Comparison of ENCODE assay signal across 8 mouse cellular contexts in the genomic region with DNA sequence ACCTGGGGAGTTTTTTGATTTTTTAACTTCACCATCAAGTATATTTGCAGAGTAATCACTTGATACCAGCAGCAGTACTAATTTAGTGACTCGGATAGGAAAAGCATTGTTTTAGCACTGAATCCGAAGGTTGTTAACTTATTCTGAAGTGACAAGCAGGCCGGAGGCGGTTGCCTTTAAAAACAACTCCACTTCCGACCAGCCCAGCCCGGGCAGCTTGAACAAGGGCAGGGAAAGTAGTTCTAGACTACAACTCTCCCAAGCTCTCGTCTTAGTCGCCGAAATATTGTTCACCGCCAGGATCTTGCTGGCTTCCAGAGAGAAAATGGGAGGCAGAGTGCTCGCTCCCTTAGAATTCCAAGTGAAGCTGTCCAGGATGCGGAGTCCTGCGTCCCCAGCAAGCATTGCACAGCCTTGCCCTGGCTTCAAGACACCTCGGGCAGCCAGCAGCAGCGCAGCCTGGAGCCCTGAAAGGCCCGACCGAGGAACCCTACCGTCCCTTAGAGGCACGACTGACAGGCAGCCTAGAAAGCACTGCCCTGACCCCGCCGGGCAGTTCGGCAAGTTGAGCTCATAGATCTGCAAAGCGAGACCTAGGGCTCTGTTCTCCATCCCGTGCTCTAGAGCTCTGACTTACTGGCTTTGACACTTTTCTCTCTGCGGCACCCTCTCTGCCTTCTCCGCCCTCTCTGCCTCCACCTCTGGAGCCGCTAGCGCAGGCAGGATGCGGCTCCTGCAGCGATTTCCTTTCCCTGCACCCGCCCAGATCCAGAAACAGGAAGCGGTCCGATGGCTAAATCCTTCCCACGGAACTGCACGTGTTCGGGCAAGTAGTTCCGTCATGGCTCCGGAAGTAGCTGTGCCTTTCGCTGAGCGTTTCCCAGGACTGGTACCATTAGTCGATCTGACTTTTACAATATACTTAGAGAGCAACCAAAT. TPM values are rescaled to one million over a fixed set of nuclear protein-coding genes. Genes with fewer than 3 reads are reported as not detected.
DNase-seq lines count a peak whose midpoint lies in the region; ATAC-seq and TF ChIP-seq lines count a peak whose summit lies in the region.

Gene Klhl20, minus strand, starts transcription at position 786 of the 939 bp plus-strand sequence.

- ATAC-seq in forebrain, embryonic 12.5 days (ENCODE audit: low FRiP score): peak; percentile 96
- ATAC-seq in heart, postnatal 0 days (ENCODE audit: insufficient read depth, low read depth): peak; percentile 95
- peak; percentile 95 for ATAC-seq in liver, embryonic 16.5 days (ENCODE audit: low read depth)
- ATAC-seq in neural tube, embryonic 13.5 days (ENCODE audit: low read depth): peak; percentile 98

- H3K27ac ChIP-seq in forebrain, embryonic 12.5 days: peak within 1 kb of the TSS; percentile 80
- H3K27ac ChIP-seq in heart, postnatal 0 days (ENCODE audit: low read depth): peak within 1 kb of the TSS; percentile 92
- H3K27ac ChIP-seq in liver, embryonic 16.5 days (ENCODE audit: low read length): peak within 1 kb of the TSS; percentile 80
- peak within 1 kb of the TSS; percentile 86 for H3K27ac ChIP-seq in neural tube, embryonic 13.5 days (replicated peaks)
- H3K27ac ChIP-seq in testis, adult 2 months (ENCODE audit: control insufficient read depth, insufficient read depth, low read depth, low read length): peak within 1 kb of the TSS; percentile 37; the same call in 1 of the 2 replicates

- peak; percentile 96 for DNase-seq in c-Kit-positive CD71-positive TER-119-positive erythroid progenitor cells, embryonic 14.5 days (ENCODE audit: low spot score)
- peak; percentile 90 for DNase-seq in heart, postnatal 0 days (ENCODE audit: low spot score)
- DNase-seq in kidney, postnatal 4 days: peak; percentile 96 to 97

- H3K27me3 ChIP-seq in E14TG2a.4 (ENCODE audit: insufficient read depth, low read length): no peaks in the 10 kb centered on the region
- peaks cover 5% of the 10 kb centered on the region; the same call in 1 of the 2 replicates for H3K27me3 ChIP-seq in forebrain, embryonic 12.5 days
- H3K27me3 ChIP-seq in heart, postnatal 0 days (ENCODE audit: control insufficient read depth, insufficient read depth, low read length): no peaks in the 10 kb centered on the region
- no peaks in the 10 kb centered on the region for H3K27me3 ChIP-seq in liver, embryonic 16.5 days (ENCODE audit: control insufficient read depth, insufficient read depth, low read depth, low read length)
- H3K27me3 ChIP-seq in neural tube, embryonic 13.5 days: peaks cover 12% of the 10 kb centered on the region; the same call in 1 of the 2 replicates
- H3K27me3 ChIP-seq in testis, adult 2 months (ENCODE audit: control insufficient read depth, insufficient read depth, low read length): no peaks in the 10 kb centered on the region

- H3K36me3 ChIP-seq in E14TG2a.4 (ENCODE audit: insufficient read depth, low read length): no peaks in the 10 kb centered on the region
- H3K36me3 ChIP-seq in forebrain, embryonic 12.5 days (replicated peaks): peaks cover 5% of the 10 kb centered on the region; the same call in 1 of the 2 replicates
- H3K36me3 ChIP-seq in heart, postnatal 0 days (replicated peaks; ENCODE audit: control insufficient read depth, insufficient read depth, low read length): no peaks in the 10 kb centered on the region
- no peaks in the 10 kb centered on the region for H3K36me3 ChIP-seq in liver, embryonic 16.5 days (ENCODE audit: control insufficient read depth, insufficient read depth)
- peaks cover 5% of the 10 kb centered on the region for H3K36me3 ChIP-seq in neural tube, embryonic 13.5 days
- H3K36me3 ChIP-seq in testis, adult 2 months (ENCODE audit: control insufficient read depth, insufficient read depth, low read length): no peaks in the 10 kb centered on the region

- peak within 1 kb of the TSS; percentile 75 for H3K4me2 ChIP-seq in forebrain, embryonic 12.5 days
- peak within 1 kb of the TSS; percentile 80 for H3K4me2 ChIP-seq in heart, postnatal 0 days (ENCODE audit: low read depth, low read length)
- H3K4me2 ChIP-seq in liver, embryonic 16.5 days (ENCODE audit: low read depth, low read length): peak within 1 kb of the TSS; percentile 75
- peak within 1 kb of the TSS; percentile 93 for H3K4me2 ChIP-seq in neural tube, embryonic 13.5 days

- TF ChIP-seq POLR2A in testis, adult 2 months (IDR thresholded peaks at IDR 0.05; ENCODE audit: control insufficient read depth, low read depth, low read length): peak; percentile 77

- peaks cover 10% of the 10 kb centered on the region for H3K4me1 ChIP-seq in E14TG2a.4 (replicated peaks; ENCODE audit: low read depth, low read length)
- peaks cover 13% of the 10 kb centered on the region for H3K4me1 ChIP-seq in forebrain, embryonic 12.5 days
- peaks cover 6% of the 10 kb centered on the region; the same call in 1 of the 2 replicates for H3K4me1 ChIP-seq in heart, postnatal 0 days (ENCODE audit: control insufficient read depth, insufficient read depth)
- H3K4me1 ChIP-seq in liver, embryonic 16.5 days (ENCODE audit: control insufficient read depth, low read depth, low read length): peaks cover 6% of the 10 kb centered on the region
- H3K4me1 ChIP-seq in neural tube, embryonic 13.5 days (replicated peaks): peaks cover 16% of the 10 kb centered on the region
- no peaks in the 10 kb centered on the region for H3K4me1 ChIP-seq in testis, adult 2 months (ENCODE audit: control insufficient read depth, insufficient read depth, low read length)

- 0 out of 2 replicates have a peak, but pooled peaks have one; percentile 21 for TF ChIP-seq EP300 in heart, postnatal 0 days (IDR thresholded peaks at IDR 0.05; ENCODE audit: low read depth)

- 1% methylated on average over 41 of the region's 41 CpGs for WGBS in forebrain, embryonic 12.5 days
- 1% methylated on average over 41 of the region's 41 CpGs for WGBS in heart, postnatal 0 days
- WGBS in liver, embryonic 16.5 days (ENCODE audit: insufficient replicate concordance): under 1% methylated on average over 41 of the region's 41 CpGs
- WGBS in neural tube, embryonic 13.5 days: 2% methylated on average over 41 of the region's 41 CpGs

- H3K4me3 ChIP-seq in E14TG2a.4 (replicated peaks; ENCODE audit: low read length): peak within 1 kb of the TSS; percentile 96
- H3K4me3 ChIP-seq in forebrain, embryonic 12.5 days (replicated peaks): peak within 1 kb of the TSS; percentile 84
- peak within 1 kb of the TSS; percentile 76 for H3K4me3 ChIP-seq in heart, postnatal 0 days (ENCODE audit: low read depth, low read length)
- peak within 1 kb of the TSS; percentile 86 for H3K4me3 ChIP-seq in liver, embryonic 16.5 days (ENCODE audit: low read depth, low read length)
- H3K4me3 ChIP-seq in neural tube, embryonic 13.5 days: peak within 1 kb of the TSS; percentile 96
- peak within 1 kb of the TSS; percentile 94 for H3K4me3 ChIP-seq in testis, adult 2 months (ENCODE audit: control insufficient read depth, low read depth, low read length)

- H3K9me3 ChIP-seq in E14TG2a.4 (ENCODE audit: low read length): no peaks in the 10 kb centered on the region
- no peaks in the 10 kb centered on the region for H3K9me3 ChIP-seq in forebrain, embryonic 12.5 days
- H3K9me3 ChIP-seq in heart, postnatal 0 days (replicated peaks; ENCODE audit: control insufficient read depth, low read length): no peaks in the 10 kb centered on the region
- no peaks in the 10 kb centered on the region for H3K9me3 ChIP-seq in liver, embryonic 16.5 days (replicated peaks; ENCODE audit: control insufficient read depth, low read length)
- no peaks in the 10 kb centered on the region for H3K9me3 ChIP-seq in neural tube, embryonic 13.5 days

- peak within 1 kb of the TSS; percentile 88 for H3K9ac ChIP-seq in forebrain, embryonic 12.5 days
- H3K9ac ChIP-seq in heart, postnatal 0 days (replicated peaks; ENCODE audit: low read depth, low read length): peak within 1 kb of the TSS; percentile 79
- H3K9ac ChIP-seq in liver, embryonic 16.5 days (ENCODE audit: low read depth, low read length): peak within 1 kb of the TSS; percentile 80
- peak within 1 kb of the TSS; percentile 95 for H3K9ac ChIP-seq in neural tube, embryonic 13.5 days

- no peak for TF ChIP-seq CTCF in E14TG2a.4 (conservative IDR thresholded peaks at IDR 0.05; ENCODE audit: low read length)
- TF ChIP-seq CTCF in heart, postnatal 0 days (IDR thresholded peaks at IDR 0.05; ENCODE audit: low read depth): no peak
- TF ChIP-seq CTCF in testis, adult 2 months (IDR thresholded peaks at IDR 0.05; ENCODE audit: control insufficient read depth, insufficient read depth, insufficient replicate concordance, low read depth, low read length): no peak

RNA-seq across cellular contexts. Expression of gene Klhl20, which starts in this region (rescaled TPM):
- polyA plus RNA-seq in forebrain, embryonic 12.5 days (2016; fragmentation: Nextera tagmentation; extraction: Ambion mirVana): 20.9 and 21.4 TPM in 2 replicates
- 9.8 and 11.1 TPM in 2 replicates for total RNA-seq in heart, postnatal 0 days (2014; rRNA removed; ENCODE audit: low replicate concordance)
- 7.0 and 8.0 TPM in 2 replicates for polyA plus RNA-seq in heart, postnatal 0 days (2015; fragmentation: Nextera tagmentation; extraction: Ambion mirVana)
- polyA plus RNA-seq in liver, embryonic 16.5 days (2015; fragmentation: Nextera tagmentation; extraction: Ambion mirVana): 5.2 and 5.6 TPM in 2 replicates
- 19.8 and 21.5 TPM in 2 replicates for polyA plus RNA-seq in neural tube, embryonic 13.5 days (2015; fragmentation: Nextera tagmentation; extraction: Ambion mirVana)
- 4.4 and 6.1 TPM in 2 replicates for polyA plus RNA-seq in testis, adult 2 months (2012; rRNA removed)

Comparison
In these comparisons a context has a peak if more than half of its experiments do, and no peak if none do; other contexts are left out.
1. Peak in every context shown above with its lines: DNase-seq, ATAC-seq, H3K4me3 ChIP-seq and H3K27ac ChIP-seq.
2. H3K27ac ChIP-seq: peak in every context shown above with its lines; median percentile 92 in heart, postnatal 0 days; 86 in neural tube, embryonic 13.5 days; 80 in forebrain, embryonic 12.5 days; 80 in liver, embryonic 16.5 days; 37 in testis, adult 2 months.